Mouse (Mus musculus) hematopoietic stem cell, adult 5-6 weeks (primary cell): ENCODE results near the gene Fibcd1. TPM values are rescaled to one million over a fixed set of nuclear protein-coding genes. Genes with fewer than 3 reads are reported as not detected.

Experiments used
- ATAC-seq, 2 experiments: fragments of 125-278 bp in 1 of 2; replicated peaks in 1 of 2; 2 replicates each; pipeline ENCODE4 v1.8.0; 2016 to 2017; ENCODE audit warnings: inconsistent platforms in 2 of 2, mild to moderate bottlenecking in 2 of 2, moderate number of reproducible peaks in 2 of 2, low read depth in 1 of 2, moderate TSS enrichment in 1 of 2; ENCODE audit not compliant: low FRiP score in 2 of 2, poor library complexity in 2 of 2, severe bottlenecking in 2 of 2, insufficient read depth in 1 of 2, low TSS enrichment in 1 of 2
- total RNA-seq: library from RNA; stranded (forward); fragments of 172-1452, 232-1000 nt; gene quantifications from 2 replicates; pipeline ENCODE4 v1.2.3, GENCODE M21; 2017

Gene Fibcd1
- total RNA-seq: not detected in 2 replicates

GRCm38 (mm10) chr2:31845896-31846691 is at the start of gene Fibcd1:
TSS of gene Fibcd1 (minus strand) at chr2:31846005.
- no peak for ATAC-seq

DNA sequence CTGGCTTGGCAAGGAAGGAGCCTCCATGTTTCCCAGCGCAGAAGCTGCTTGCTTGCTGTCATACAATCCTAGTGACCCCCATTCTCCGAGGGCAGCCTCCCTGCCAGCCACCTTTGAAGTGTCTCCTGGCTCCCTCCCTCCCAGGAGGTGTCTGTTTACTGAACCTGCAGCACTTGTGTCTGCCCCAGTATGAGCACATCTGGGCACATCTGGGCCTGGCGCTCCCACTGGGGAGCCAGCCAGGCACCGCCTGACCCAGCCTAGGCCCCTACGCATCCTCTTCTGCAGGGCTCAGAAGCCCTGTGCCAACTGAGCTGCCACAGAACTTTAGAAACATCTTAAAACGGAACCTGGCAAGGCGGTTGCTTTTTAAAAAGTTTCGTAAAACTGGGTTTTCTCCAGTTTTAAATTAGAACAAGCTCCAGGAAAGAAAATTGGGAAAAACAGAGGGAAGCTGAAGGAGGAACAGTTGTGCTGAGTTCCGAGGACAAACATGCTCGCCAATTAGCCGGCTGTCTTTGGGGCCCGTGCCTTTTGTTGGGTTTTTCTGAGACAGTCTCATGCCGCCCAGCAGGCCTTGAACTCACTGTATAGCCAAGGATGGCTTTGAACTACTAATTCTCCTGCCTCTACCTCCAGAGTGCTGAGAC is 48.5 kb upstream of the Fibcd1 start:
- no peak for ATAC-seq

GRCm38 (mm10) chr2:31893110-31893669 is 47.4 kb upstream of the Fibcd1 start:
- no peak for ATAC-seq

DNA sequence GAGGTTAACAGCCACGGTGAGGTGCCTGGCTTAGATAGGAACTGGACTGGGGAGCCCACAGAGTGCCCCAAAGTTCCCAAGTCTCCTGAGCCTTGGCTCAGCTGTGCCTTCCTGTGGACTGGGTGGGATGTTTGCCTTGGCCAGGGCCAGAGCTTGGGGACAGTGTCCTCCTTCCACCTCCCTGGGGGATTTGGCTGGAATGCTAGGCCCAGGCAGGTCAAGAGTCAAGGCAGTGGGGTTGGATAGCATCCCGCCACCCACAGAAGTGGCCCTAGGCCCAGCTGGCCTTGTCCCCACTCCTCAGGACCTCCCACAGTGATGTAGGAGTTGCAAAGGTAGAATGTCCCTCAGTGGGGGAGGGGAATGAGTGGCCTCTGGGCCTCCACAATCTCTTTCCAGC is 45.4 kb upstream of the Fibcd1 start:
- no peak for ATAC-seq

DNA sequence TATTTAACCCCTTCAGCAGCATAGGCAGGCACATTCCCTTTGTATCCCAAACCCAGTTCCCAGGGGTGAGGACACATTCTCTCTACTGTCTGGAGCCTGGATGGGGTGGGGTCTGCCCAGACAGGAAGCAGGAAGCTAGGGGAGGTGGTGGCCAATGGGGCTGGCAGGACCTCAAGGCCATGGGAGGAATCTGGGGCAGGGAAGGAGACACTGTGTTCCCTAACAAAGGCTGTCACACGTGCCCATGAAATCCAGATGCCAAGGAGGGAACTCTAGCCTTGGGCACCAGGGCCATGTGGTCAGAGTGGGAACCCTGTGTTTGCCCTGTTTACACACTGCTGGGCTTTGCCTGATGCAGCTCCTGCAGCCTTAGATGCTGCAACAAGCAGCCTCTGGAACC is 43.1 kb upstream of the Fibcd1 start:
- ATAC-seq: no peak

DNA sequence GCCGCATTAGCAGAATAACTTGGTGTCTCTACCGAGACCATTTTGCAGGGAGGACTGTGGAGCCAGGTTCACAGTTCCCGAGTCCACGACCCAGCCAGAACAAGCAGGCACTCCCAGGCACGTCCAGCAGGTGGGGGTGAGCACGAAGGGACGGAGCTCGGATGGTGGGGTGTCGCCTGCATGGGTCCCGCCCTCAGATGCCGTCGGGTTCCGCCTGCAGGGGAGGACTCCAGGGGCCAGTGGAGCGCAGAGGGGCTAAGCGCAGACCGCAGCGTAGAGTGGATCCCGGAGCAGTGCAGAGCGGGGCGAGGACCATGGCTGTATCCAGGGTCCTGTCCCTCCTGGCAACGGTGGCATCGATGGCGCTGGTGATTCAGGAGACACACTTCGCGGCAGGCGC is 41.2 kb upstream of the Fibcd1 start, which contains the start of gene Lamc3:
Gene Lamc3 (plus strand): TSS at position 262 of the 400 bp plus-strand sequence.
- peak; percentile 50 to 78 for ATAC-seq

- peak; percentile 43 to 47; a peak in 2 of 4 replicates for ATAC-seq
These were observed 39.0 kb upstream of the Fibcd1 start for GRCm38 (mm10) chr2:31884806-31885205.

DNA sequence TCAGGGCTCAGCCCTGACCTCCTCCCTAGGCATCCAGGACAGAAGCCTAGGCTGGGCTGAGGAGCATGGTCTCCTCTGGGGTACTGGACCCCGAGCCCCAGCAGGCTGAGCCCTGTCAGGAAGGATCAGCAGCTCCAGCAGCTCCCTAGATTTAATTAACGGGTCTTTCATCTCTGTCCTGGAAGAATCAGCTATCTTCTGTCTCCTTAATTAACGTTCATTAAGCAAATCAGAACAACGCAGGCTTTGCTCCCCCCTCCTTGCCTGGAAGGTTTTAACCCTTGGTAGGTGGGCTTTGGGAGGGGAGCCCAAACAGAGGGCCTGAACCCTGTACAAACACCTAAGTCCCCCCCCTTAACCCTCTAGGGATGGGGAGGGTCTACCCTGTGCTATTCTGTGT is 37.3 kb upstream of the Fibcd1 start:
- ATAC-seq: no peak

GRCm38 (mm10) chr2:31880868-31881267 is 35.1 kb upstream of the Fibcd1 start:
- ATAC-seq: 0 out of 4 replicates have a peak, but pooled peaks of 1 of the 2 experiments have one; percentile 20

GRCm38 (mm10) chr2:31878610-31879009 is 32.8 kb upstream of the Fibcd1 start:
- ATAC-seq: no peak

- ATAC-seq: no peak
These were observed 30.6 kb upstream of the Fibcd1 start for GRCm38 (mm10) chr2:31876446-31876845.

- no peak for ATAC-seq
These were observed 28.6 kb upstream of the Fibcd1 start for GRCm38 (mm10) chr2:31874290-31874855.

- ATAC-seq: no peak
These were observed 24.9 kb upstream of the Fibcd1 start for GRCm38 (mm10) chr2:31870683-31871082.

- no peak for ATAC-seq
These were observed 23.9 kb upstream of the Fibcd1 start for GRCm38 (mm10) chr2:31869692-31870091.

DNA sequence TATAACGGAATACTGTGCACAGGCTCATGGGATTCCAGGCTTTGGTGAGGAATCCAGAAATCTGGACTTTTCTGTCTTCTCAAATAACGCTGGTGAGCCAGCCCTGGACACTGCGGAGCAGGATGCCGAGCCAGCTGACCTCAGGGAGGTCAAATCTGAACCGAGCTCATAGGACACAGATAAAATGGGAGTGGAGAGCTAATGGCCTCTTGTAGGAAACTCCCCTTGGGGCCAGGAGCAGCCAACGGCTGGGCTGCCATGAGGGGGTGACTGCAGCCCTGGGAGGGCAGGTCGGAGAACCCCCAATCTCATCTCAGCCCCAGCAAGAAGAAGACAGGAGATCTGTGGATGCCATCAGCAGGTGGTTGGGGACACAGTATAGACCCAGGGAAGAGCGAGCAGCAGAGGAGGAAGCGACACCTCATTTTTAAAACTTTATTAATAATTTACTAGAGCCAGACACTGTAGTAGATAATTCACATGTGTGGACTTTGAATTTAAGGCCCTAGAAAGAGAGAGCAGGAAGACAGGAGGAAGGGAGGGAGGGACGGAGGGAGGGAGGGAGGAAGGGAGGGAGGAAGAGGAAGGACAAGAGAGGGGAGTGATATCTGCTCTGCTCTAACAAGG is 22.8 kb upstream of the Fibcd1 start:
- no peak for ATAC-seq

- ATAC-seq: no peak
These were observed 22.1 kb upstream of the Fibcd1 start for GRCm38 (mm10) chr2:31867773-31868537.

- ATAC-seq: no peak
These were observed 20.0 kb upstream of the Fibcd1 start for GRCm38 (mm10) chr2:31865794-31866193.
